Mouse (Mus musculus): Measurements from ENCODE around the gene Rnasek.

The Rnasek gene

DNA sequence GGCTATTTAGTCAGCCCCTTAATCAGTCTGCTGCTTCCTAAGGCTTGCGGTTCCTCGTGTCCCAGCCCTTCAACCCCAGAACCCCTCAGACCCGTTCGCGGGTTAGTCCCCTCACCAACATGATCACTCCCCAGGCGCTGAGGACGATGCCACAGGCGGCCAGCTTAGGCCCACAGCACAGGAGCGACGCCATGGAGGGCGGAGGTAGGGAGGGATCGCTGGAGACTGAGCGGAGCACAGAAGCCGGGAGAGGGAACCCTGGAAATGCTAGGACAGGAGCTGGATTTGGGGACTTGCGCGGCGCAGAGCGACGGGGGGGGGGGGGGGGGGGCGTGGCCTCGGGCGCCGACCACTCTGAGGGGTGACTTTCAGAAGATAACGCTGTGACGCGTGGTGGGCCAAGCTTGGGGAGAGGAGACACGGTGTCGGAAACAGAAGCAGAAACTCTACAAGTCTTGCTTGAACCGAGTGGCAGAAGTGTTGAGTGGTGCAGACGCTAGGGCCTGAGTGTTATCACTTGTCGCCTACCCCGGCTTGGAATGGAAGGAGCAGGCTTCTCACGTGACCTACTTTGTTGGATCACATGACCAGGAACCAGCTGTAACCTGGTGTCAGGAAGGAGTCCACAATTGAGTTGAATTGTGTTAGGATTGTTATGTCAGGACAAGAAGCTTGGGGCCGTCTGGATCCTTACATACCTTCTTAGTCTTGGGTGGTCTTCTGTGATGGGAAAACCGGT is at the start of gene Rnasek, which contains the start of gene Gm21988:
Gene Rnasek, minus strand, starts transcription at position 302 of the 739 bp plus-strand sequence.
Gene Gm21988, minus strand, starts transcription at position 290 of the 739 bp plus-strand sequence.
- peak; percentile 83 to 87 for DNase-seq

DNA sequence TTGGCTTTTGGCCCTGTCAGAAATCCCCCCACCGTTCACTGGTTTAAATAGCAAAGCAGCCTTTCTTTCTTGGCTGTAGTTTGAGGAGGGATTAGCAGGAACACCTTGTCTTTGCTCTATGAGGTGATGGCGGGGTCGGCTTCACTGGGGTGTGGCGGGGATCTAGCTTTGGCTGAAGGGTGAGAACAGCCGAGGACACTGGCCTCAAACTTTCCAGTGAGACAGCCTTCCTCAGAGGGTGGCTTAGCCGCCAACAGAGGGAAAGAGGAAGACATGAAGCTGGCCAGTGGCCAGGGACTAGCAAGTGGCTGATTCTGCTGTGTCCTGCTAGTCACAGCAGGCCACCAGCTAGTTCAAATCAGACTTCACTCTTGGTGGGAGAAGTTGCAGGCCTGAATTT is 49.6 kb upstream of the Rnasek start:
- no peak for DNase-seq

DNA sequence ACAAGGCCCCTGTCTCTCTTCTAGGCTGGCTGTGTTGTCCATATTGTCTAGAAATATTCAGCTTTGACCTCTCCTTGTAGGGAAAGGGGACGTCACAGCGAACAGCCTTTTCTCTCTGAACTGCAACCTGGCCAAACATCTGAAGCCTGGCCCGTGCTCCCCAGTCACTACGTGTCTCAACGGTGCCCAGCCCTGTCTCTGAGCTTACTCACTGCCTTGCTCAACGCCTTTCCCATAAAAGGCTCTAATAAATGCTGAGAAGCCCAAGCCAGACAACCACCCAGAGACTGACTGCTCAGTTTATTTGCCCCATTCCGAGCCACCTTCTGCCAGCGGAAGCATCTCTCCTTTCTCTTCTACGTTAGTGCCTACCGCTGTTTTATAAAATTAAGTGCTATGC is 48.5 kb upstream of the Rnasek start:
- no peak for DNase-seq

DNA sequence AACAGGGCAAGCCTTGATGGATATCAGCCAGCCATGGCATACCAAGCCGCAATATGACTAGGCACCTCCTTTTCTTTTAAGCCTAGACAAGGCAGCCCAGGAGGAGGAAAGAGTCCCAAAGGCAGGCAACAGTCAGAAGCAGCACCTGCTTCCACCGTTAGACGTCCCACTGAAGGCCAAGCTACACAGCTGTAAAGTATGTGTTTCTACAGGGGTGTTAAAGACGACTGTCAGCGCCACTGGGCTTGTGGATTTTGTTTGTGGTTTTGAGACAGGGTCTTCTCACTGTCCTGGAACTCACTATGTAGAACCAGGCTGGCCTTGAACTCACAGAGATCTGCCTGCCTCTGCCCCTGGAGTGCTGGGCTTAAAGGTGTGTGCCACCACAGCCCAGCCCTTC is 46.0 kb upstream of the Rnasek start:
- no peak for DNase-seq

DNA sequence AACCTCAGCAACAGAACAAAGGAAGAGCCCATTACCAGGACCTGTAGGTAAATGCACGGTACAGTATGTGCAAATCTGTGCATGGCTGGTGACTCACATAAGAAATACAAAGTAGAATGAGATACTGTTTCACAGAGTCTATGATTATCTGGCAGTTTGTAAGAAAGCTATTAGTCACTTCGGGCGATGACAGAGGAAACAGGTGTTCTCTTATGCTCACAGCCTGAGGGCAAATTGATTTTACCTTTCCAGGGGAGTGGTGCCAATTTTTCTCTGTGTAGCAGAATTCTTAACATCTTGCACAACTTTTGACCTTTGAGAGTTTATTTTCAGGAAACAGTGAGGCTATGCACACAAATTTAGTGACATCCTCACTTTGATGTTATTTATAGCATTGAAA is 45.1 kb upstream of the Rnasek start:
- no peak for DNase-seq

DNA sequence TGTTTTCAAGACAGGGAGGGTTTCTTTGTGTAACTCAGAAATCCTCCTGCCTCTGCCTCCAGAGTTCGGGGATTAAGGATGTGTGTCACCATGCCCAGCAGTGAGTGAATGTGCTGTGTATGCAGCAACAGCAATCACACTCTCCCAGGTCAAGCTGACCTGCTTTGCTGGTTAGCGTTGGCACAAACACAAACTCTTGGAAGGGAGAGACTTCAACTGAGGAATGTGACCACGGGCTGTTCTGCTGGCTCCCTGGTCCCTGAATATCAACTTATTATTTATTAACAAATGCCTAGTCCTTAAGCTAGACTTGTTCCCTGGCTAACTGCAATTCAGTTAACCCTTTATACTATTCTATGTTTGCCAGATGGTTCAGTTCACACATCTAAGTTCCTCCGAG is 44.0 kb upstream of the Rnasek start:
- no peak for DNase-seq

DNA sequence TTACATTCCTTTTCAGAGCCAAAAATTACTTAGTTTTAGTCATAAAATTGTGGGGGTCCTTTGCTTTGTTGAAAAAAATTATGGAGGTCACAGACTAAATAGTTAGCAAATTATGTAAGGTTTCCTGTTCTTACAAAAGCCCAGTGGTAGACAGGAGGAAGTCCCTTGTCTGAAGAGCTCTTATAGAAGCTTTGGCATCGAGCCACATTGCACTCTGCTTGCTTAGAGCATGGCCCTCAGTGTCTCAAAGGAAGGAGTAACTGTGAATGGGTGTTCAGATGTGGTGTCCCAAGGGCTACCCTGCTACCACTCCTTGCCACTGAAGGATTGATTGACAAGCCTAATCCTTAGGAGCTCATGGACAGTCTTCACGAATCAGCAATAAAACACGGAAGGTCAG is 40.8 kb upstream of the Rnasek start:
- no peak for DNase-seq

DNA sequence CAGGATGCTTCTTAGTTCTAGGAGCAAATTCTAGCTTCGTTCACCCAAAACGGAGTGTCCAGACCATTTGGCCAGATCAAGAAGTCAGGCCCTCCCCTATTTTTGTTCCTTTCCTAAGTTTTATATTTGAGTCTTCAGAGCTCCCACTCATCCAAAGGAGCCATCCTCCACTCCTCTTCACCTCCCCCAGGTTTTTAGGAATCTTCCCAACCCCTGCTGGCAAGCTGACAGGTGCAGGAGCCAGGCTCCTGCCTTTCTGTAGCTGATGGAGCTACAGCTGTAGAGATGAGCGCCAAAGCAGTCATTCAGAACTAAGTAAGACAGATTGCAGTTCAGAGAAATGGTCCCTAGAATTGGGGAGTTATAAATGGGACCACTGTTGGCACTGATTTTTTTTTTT is 39.3 kb upstream of the Rnasek start:
- DNase-seq: no peak

DNA sequence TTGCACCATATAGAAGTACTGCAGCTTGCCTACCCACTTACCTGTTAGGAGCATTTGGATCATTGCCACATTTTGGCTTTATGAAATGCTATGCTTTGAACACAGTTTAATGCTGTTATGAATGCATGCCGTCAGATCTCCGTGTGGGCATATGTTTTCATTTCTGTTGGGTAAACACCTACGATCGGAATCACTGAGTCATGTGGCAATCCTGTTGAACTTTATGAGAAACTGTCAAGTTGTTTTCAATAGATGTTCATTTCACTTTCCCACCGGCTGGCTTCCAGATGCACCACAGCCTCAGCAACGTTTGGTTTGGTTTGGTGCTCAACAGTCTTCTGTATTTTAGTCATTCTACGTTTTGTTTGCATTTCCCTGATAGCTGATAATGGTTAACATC is 32.0 kb upstream of the Rnasek start:
- no peak for DNase-seq

DNA sequence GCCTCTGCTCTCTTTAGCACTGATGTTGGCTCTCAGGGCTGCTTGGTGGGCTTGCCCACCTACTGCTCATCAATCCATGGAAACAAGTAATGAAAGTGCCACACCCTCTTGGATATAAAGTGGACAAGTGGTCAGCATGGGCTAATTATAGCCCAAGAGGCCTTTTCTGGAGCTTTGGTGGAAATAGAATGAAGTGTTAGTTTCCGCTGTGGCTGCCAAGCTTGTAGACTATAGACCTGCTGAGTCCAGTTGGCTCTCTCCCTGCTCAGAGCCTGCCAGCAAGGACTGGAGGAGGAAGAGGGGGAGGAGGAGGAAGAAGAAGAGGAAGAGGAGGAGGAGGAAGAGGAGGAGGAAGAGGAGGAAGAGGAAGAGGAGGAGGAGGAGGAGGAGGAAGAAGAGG is 26.8 kb upstream of the Rnasek start:
- no peak for DNase-seq

DNA sequence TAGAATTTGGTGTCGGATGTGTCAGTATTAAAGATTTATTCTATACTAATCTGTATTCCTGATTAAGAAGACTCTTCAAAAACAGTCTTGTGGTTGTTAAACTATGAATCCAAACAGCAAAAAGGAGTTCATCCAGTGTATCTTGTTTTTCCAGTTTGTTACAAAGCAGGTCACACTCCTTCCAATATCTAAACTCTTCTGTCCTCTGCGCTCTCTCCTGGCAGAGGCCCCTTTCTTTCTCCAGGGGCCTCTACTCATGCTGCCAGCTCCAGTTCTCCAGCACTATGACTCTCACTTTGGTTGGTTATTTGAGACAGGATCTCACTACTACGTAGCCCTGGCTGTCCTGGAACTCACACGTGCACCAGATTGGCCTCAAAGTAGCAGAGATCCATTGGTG is 26.2 kb upstream of the Rnasek start:
- DNase-seq: no peak

DNA sequence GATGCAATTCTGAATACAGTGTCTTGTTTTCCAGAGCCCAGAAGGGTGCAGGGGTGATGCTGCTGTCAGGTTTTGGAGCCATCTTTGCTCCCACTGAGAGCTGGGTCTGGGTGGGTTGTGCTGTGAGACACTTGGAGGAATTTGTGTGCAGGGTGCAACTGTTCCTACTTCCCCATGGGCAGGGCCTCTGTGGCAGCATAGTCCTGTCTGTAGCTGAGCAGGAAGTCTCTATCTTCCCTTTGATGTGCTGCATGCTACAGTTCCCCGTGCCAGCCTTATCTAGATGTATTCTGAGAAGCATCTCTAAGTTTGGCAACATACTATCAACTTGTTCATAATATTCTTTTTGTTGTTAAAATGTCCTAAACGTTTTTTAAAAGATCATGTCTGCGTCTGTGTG is 25.6 kb upstream of the Rnasek start:
- no peak for DNase-seq

DNA sequence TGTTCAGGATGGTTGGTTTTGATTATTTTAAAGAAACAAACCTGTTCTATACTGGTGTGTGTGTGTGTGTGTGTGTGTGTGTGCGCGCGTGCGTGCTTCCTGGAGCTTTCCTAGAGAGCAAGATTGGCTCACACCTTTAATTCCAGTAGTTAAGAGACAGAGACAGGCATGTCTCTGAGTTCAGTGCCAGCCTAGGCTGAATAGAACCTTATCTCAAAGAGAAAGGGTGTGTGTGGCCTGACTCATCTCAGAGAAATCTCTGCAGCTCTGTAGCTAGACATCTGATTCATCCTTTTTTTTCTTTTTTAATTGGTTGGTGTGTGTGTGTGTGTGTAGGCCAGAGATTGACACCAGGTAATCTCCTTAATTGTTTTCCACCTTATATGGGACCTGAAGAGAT is 19.4 kb upstream of the Rnasek start:
- DNase-seq: no peak

DNA sequence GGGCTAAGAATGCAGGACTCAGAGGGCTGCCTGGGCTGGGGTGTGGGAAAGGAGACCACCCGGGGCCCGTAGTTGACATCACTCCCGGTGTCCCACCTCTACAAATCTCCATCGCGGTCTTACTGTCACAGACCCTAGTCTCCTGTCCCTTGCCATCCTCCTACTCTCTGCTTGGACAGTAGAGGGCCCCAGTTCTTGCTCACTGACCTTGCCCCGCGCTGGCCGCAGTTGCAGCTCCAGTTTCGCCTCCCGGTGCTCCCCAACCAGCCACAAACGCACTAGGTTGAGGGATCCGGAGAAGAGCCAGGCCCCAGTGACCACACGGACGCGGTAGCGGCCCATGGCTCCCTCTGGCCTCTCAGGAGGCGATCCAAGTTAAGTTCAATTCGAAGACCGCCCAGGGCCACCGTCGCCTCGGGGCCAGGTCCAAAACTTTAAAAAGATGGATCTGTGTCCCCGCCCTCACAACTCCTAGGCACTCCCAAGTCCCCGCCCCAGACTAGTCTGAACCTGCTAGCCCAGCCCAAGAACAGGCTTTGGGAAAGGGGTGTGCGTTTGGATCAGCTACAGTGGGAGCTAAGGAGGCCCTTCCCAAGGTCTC is 15.4 kb upstream of the Rnasek start, which contains the start of gene Alox12:
Gene Alox12, minus strand, starts transcription at position 423 of the 601 bp plus-strand sequence.
- peak in 1 of 2 experiments; percentile 13 for DNase-seq

DNA sequence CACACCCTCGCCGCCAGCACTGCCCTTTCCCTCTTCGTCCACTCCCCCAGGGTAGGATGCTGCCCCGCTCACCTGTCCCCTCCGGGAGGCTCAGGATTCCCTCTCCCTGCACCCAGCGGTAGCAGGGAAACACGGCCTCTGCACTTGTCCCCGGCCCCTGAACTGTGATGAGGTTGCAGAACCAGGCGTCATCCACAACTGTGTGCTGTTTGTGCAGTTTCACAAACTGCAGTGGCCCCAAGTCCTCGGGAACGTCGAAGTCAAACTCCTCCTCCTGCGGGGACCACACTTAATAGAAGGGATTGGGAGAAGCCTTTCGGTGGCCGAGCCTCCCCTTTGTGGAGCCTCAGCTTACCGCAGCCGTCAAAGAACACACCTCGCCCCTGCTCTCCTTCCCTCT is 14.7 kb upstream of the Rnasek start:
- peak; percentile 16 to 19 for DNase-seq

DNA sequence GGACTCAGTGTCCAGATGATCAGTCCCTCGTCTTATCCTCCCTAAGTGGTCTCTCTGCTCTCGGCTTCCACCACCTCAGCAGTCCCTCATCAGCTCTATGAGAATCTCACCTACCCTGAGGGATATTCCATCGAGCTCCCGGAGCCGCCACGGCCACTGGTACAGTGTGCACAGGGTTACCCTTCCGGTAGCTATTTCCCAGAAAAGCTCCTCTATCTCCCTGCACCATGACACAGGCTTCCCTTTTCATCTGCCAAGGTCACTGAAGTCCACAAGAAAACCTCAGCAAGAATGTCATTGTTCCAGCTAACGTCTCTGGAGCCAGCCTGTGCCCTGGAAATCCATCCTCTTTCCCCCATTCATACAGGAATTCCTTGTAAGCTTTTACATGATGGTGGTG is 12.2 kb upstream of the Rnasek start:
- DNase-seq: no peak

DNA sequence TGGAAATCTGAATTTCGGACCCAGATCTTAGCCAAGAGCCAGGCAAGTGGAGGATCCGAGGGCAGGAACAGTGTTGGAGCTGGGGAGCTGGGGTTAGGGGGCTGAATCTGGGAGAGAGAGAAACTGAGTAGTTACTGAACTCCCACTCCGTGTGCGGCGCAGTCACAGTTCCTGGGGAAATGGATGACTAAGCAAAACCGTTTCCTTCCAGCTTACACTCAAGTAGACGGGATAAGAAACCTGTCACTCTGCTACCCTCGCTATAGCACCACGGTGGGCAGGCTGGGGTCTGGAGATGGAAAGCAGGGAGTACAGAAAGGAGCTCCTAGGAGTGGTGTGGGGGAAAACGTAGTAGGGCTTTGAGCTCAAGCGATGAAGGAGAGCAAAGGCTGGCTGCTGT is 10.5 kb upstream of the Rnasek start:
- no peak for DNase-seq

DNA sequence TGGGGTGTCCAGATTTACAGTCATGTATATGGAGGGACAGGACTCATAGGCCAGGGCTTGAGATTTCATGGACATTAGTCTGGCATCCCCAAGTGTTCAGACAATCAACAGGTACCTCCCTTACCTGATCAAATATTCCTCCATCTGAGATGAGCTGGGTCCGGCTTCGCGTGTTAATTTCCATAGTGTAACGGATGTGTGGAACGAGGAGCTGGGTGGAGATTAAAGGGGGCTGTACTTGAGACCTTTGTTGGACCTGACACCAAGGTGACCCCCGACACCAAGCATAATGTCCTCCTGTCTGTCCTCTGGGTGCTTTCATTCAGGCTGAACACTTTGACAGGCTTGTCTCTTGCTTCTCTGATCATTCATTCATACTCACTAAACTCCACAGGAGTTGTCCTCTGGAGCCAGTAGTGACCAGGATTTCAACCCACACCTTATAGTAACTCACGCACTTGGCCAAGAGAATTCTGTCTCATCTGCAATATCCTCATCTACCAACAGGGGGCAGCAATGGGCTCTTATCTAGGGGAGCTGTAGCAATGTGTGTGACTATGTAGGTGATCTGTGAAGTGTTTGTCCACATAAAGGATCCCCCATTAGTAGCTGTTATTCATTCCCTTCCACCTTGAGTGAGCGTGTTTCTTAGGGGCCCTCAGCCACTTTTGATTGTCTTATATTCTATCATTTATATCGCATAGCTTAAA is 7.6 kb upstream of the Rnasek start:
- DNase-seq: peak; percentile 86 to 87

DNA sequence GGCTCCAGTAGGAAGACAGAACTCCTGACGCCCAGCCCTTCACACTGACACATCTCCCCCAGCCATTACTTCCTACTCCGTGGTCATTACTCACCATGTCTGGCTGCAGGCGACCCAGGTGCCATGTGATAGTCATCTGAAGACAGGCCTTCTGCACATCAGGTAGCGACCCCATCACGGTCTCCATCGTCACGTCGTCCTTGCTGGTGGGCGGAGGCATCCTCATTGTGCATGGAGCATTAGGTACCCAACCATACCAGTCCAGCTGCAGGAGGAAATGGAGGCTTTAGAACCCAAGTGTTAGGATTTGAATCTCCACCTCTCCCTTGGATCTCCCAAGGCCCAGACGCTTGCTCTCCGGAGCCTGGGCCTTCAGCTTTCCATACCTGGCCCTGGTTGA is 2.9 kb upstream of the Rnasek start:
- DNase-seq: no peak

DNA sequence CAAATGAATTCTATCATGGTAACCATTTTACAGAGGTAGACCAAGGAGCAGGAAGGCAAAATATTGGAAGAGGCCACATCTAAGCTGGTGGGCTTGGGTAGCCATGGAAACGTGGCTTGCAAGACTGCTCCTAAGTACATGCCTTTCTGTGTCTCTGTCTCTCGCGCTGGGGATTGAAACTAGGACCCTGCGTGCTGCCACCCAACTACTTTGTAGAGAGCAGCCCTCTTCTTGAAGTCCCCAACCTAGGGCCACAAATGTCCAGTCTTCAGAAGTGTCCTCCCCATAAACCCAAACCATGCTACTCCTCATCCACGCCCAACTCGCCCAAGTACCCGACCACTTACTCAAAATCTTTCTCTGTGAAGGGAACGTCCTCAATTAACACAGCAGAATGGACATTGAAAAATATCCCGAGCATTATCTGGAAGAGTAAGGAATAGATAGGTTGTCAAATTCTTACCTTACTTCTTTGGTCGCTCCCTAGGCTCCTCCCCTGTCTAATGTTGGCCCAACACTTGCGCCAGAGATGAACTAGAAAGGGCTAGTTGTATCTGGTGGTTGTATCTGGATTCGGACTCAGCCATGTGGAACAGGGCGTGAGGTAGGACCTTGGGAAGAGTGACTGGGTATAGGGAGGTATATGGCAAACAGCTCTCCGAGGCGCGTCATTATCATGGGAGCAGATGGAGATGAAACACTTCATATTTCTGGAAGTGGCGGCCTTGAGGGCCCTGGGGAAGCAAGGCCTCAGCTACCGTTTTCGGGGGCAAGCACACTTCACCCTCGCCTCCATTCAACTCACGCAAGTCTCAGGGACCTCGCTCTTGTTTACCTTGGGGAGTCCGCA is 826 bp downstream of the Rnasek start:
- DNase-seq: no peak

DNA sequence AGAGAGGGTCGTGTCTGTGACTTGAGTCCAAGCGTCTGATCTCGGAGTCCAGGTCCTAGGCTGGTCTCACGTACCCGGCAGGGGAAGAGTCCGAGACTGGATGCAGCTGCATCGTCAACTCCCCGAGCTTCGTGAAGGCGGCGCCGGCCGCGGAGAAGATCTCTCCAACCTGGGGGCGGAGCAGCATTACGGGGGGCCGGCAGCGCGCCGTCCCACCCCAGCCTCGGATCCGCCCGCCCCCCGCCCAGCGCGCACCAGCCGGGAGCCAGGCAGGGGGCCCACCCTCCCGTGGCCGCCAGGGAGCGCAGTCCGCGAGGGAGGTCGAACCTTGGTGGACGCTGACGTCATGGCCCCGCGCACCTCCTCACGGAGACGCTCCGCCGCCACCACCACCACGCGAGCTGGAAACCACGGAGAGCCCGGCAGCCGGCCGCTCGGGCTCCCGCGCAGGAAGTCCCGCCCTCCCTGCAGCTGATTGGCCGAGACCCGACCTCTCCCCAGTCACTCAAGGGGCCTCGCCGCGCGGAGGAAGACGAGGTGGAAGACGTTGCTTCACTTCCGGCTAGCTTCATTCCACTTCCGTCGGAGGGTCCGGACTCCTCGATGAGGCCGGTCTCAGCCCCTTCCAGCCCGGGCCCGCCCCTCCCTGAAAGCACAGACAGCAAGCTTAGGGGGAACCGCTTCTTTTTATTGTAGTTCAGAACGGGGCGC is 2.0 kb downstream of the Rnasek start, which contains the start of gene 0610010K14Rik:
Gene 0610010K14Rik, minus strand, starts transcription at position 458 of the 711 bp plus-strand sequence.
- DNase-seq: peak; percentile 96

DNA sequence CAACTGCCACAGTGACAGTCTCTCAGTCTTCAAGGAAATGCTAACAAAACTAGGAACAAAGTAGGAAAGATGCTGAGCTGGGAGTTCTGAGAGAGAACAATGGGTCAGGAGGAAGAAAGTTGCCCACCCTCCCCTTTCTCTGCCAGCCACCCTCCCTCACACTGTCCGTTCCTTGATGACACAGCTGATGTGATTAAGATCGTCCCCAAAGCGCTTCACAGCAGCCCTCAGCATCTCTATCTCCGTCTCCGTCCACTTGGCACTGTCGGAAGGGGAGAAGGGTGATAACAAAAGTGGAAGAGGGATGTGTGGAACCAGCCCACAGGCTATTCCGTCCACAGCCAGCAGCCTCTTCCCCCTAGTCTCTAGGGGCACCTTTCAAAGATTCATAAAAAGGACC is 2.9 kb downstream of the Rnasek start:
- DNase-seq: no peak

Data from B cell, adult 2 months (primary cell).